Mouse (Mus musculus): ENCODE results near the gene Plbd1. TPM values are rescaled to one million over a fixed set of nuclear protein-coding genes. Genes with fewer than 3 reads are reported as not detected.

Gene Plbd1
- 10 to 100 TPM; 30.8 to 37.9 TPM for total RNA-seq (2021)
- long read RNA-seq, experiment 1, transcript Plbd1-201 (11 exons, 2,010 nt), result major isoform, 32 of 42 reads
- long read RNA-seq, experiment 1, partial matches to known transcripts, result 7 of 42 reads
- long read RNA-seq, experiment 1, other reads (novel, unspliced or antisense), result 3 of 42 reads
- long read RNA-seq, experiment 2, transcript Plbd1-201 (11 exons, 2,010 nt), result major isoform, 15 of 17 reads
- long read RNA-seq, experiment 2, partial matches to known transcripts, result 1 of 17 reads
- long read RNA-seq, experiment 2, other reads (novel, unspliced or antisense), result 1 of 17 reads

DNA sequence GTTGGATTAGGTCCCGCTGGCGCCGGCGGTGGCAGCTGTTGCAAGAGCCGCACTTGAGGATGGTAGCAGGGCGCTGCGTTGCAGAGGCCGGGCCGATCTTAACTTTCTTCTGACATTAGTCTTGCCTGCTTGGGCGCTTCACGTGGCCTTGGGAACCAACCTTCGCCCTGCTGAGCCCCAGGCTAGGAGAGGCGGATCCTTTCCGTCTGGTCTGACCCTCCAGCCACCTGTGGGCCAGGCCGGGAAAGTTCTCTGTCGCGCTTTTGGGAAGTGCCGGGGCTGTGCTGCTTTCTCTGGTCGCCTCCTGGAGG lies at the start of gene Plbd1:
Gene Plbd1 (minus strand): TSS at position 223 of the 311 bp plus-strand sequence.
- DNase-seq, result peak; percentile 92 to 94

GRCm38 (mm10) chr6:136710408-136710807 lies 48.7 kb upstream of the Plbd1 start:
- DNase-seq, result no peak

DNA sequence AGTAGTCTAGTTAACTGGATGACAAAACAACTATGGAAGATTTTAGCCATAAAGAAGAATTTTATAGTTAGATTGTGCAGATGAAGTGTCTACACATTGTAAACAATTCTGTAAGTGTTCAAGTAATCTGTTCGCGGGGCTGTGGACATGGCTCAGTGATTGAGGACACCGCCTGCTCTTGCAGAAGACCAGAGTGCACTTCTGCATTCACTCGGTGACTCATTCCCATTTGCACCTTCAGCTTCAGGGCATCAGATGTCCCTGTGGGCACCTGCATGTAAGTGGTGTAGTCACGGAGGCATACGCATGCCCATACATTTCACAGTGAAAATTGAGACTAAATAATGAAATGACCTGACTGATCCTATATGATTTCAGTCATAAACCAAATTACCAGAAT lies 46.9 kb upstream of the Plbd1 start:
- DNase-seq, result no peak

GRCm38 (mm10) chr6:136701878-136702277 lies 40.1 kb upstream of the Plbd1 start:
- DNase-seq, result no peak

GRCm38 (mm10) chr6:136701185-136701584 lies 39.5 kb upstream of the Plbd1 start:
- DNase-seq, result no peak

DNA sequence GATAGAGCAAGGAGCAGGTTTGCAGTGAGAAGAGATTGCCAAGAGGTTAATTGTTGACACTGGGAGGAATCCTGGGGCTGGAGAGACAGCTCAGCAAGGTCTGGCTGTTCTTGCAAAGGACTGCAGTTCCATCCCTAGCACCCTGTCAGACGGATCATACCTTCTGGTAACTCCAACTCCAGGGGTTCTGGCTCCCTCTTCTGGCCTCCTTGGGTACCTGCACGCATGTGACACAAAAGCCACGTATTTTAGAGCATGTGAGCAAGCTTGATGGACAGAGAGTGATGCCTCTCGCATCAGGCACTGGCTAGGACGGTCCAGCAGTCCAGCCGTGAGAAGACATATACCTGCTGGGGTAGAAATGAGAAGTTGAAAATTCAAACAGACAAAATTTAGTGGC lies 29.6 kb upstream of the Plbd1 start:
- no peak for DNase-seq

DNA sequence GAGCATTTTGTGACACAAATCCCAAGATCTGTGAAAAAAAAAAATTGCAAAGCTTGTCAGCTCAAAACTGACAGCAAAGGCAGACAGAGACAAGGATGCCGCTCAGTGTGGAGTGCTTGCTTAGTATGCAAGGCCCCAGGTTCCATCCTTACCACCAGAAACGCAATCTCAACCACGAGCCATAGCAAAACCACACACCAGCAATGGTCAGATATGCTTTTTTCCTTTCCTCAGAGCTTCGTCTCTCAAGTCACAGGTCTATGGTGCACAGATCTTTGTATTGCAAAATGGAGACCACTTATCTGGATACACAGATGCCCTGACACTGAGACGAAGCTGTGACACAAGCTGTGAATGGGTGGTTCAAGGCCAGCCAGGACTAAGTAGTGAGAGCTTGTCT lies 28.8 kb upstream of the Plbd1 start:
- no peak for DNase-seq

DNA sequence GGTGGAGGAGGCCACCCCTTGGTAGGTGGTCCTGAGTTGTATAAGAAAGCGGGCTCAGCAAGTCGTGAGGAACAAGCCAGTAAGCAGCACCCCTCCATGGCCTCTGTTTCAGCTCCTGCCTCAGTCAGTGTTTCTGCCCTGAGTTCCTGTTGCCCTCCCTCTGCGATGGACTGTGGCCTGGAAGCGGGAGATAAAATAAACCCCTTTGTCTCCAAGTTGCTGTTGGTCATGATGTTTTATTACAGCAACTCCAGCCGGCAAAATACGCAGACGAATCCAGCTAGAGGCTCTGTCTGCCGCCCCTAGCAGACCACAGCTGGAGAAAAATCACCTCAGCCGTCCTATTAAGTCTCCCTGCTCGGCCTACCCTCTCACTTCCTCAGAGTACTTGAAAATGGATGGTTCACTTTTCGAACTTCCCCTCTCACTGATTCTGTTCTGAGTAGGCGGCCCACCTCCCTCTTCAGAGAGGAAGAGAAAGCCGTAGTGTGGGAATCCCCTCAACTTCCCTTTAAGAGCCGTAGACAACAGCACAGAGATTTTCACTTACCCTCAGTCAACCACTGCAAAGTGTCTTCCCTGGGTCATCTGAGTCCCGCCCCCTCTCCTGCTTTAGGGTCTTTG lies 28.2 kb upstream of the Plbd1 start:
- peak in 1 of 2 experiments; percentile 9 for DNase-seq

GRCm38 (mm10) chr6:136685433-136685832 lies 23.7 kb upstream of the Plbd1 start:
- DNase-seq, result no peak

GRCm38 (mm10) chr6:136683410-136684334 lies 21.9 kb upstream of the Plbd1 start:
- DNase-seq, result peak in 1 of 2 experiments; percentile 30

DNA sequence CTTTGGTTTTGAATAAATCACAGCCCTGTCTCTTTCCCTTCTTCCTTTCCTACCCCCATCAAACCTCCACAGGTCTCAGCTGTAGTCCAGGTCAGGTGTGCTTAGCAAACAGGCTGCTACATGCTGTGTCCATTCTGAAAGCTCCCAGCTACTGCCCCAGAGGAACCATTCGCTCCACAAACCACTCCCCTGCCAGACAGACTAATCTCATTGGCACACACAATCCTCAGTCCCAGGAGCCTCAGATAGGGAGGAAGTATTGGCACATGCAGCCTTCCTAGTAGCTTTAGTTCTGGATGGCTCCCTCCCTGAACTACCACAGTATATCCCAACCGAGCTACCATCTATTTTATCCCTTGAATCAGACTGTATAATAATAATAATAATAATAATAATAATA lies 17.7 kb upstream of the Plbd1 start:
- peak in 1 of 2 experiments; percentile 24 for DNase-seq

DNA sequence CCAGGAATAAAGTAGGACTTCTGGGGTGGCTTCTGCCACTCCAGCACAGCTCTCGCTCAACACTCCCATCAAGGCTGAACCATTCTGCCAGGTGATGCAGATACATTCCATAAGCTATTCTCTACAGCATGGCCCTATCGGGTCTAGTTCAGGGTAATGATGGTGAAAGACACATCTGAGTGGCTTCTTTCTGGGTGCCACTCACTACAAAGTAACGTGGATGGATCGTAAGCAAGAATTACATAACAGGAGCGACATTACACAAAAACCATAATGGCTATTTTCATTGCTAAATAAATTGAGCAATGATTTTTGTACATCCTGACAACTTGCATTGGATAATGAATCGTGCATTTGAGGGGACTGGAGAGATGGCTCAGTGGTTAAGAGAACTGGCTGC lies 13.2 kb upstream of the Plbd1 start:
- no peak for DNase-seq

DNA sequence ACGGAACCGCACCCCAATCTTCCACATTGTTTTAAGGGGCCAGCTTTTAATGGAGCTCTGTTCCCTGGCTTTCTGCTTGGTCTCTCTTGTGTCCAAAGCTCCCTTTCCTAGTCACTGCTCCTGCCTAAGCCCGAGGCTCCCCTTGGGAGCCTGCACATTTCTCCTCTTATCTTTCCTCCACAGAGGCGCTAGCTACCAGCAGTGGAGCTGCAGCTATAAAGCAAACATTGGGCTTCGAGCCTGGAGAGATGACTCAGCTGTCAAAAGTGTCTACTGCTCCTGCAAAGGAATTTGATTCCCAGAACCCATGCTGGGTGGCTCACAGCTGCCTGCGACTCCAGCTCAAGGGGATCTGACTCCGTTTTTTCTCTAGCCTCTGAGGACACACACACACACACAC lies 10.7 kb upstream of the Plbd1 start:
- peak; percentile 76 for DNase-seq

- no peak for DNase-seq
Measured at GRCm38 (mm10) chr6:136669274-136669673, 7.5 kb upstream of the Plbd1 start.

- DNase-seq, result no peak
Measured at GRCm38 (mm10) chr6:136668266-136668986, 6.7 kb upstream of the Plbd1 start.

DNA sequence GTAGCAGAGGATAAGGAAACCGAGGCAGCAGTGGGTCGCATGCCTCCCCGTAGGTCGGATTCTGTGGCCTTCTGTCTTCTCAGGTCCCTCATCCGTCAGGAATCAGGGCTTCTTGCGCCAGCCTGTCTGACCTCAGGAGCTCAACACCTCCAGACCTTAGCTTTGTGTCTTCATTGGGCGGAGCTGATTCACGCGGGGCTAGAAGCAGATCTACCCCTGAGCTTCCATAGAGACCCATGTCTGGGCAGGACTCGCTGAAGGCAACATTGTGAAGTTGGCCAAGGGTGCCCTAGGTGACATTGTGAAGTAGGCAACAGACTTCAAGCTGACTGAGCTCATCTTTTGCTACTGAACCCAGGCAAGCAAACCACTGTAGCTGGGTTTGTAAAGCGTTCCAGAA lies 335 bp upstream of the Plbd1 start:
- DNase-seq, result no peak

DNA sequence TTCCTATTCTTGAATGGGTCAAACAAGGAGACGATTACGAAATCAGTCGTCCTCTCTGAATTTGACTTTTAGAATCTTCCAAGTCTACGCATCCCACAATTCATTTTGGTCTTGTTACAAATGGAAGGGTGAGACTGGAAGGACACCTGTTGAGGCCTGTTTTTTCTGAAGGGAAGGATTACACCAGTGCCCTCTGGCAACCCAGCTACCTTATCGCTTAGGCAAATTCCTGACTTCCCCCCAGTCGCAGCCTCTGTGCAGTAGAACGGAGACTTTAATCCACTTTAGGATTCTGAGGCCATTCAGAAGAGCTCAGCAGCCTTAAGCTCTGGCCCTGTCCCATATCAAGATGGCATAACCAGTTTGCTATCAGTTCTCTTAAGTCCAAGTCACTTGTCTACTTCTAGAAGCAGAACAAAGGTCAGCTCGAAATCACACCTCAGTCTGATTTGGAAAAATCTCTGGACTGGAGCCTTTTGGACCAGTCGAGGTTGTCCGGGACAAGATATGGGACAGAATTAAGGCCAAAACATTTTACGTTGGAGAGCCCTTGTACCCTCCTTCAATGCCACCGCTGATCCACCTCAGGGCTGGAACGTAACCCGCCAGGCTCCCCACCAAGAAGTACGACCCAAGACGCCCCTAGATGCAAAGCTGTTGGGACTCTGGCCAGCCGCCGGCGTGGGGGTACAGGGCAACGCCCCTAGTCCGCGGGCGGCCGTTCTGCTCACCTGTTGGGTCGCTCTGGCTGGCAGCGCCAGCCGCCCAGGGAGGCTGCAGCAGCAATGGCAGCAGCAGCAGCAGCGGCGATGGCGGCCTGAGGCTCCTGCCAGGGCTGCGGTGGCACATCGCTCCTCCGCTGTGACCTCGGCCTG lies 660 bp downstream of the Plbd1 start:
- no peak for DNase-seq

DNA sequence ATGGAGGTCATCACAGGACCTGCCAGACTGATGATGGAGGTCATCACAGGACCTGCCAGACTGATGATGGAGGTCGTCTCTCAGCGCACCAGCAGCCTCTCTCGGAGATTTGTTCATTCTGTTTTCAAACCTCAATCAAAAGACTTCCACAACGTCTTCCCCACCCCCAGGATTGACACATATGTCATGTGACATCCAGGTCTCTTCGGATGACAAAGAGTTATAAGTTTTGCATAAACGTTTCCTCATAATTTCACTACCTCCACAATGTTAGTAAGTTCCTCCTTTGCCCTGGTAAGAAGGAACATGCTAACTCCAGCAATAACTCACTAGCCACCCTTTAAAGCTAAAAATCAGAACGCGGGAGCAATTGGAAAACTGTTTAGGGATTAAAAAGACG lies 2.5 kb downstream of the Plbd1 start:
- DNase-seq, result no peak

- DNase-seq, result no peak
Measured at GRCm38 (mm10) chr6:136658303-136658702, 3.4 kb downstream of the Plbd1 start.

GRCm38 (mm10) chr6:136655786-136656185 lies 5.9 kb downstream of the Plbd1 start:
- DNase-seq, result no peak

DNA sequence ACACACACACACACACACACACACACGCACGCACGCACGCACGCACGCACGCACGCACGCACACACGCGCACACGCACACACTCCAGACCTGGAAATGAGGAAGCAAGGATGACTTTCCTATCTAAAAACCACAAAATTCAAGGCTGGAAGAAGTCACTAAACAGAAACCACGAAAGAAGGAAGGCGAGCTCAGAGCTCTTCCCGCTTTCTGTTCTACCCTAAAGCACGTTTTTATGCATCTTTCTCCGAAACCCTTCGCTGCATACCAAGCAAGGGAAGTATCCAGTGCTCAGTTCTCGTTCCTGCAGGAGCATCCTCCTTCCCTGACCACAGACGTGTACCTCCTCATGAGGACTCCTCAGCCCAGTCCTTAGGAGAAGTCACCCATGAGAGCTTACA lies 7.3 kb downstream of the Plbd1 start:
- DNase-seq, result no peak
